Mouse (Mus musculus) MEL (cell line): ENCODE data around the gene Hacd4. TPM values are rescaled to one million over a fixed set of nuclear protein-coding genes. Genes with fewer than 3 reads are reported as not detected.

Source experiments
- DNase-seq: peaks from one replicate; pipeline ENCODE4 v3.0.0; 2011; ENCODE audit warnings: low read depth, low spot score
- H3K27ac ChIP-seq: 2 replicates; pipeline ENCODE4 v1.5.1; 2012; ENCODE audit warnings: low read depth, mild to moderate bottlenecking, control low read depth, low read length, moderate library complexity; ENCODE audit not compliant: control insufficient read depth
- H3K27me3 ChIP-seq, 2 experiments: fragments of 150-350 bp in 1 of 2; sonication (generic) in 1 of 2; 2 replicates each; pipeline ENCODE4 v1.6.1; 2012; ENCODE audit warnings: low read length in 2 of 2, mild to moderate bottlenecking in 2 of 2, improper control_type of control experiment in 1 of 2, moderate library complexity in 1 of 2; ENCODE audit not compliant: insufficient read depth in 2 of 2, control insufficient read depth in 1 of 2
- H3K36me3 ChIP-seq, 2 experiments: 2 replicates each; pipeline ENCODE4 v1.6.1; 2012 to 2014; ENCODE audit warnings: low read length in 2 of 2, improper control_type of control experiment in 1 of 2, inconsistent platforms in 1 of 2, mild to moderate bottlenecking in 1 of 2; ENCODE audit not compliant: insufficient read depth in 2 of 2, control insufficient read depth in 1 of 2
- H3K4me1 ChIP-seq, 2 experiments: fragments of 150-350 bp in 1 of 2; sonication (generic) in 1 of 2; 2 replicates each; pipeline ENCODE4 v1.6.1; 2012; ENCODE audit warnings: low read length in 2 of 2, improper control_type of control experiment in 1 of 2, mild to moderate bottlenecking in 1 of 2; ENCODE audit not compliant: insufficient read depth in 2 of 2, control insufficient read depth in 1 of 2
- H3K4me3 ChIP-seq, 2 experiments: fragments of 150-350 bp in 1 of 2; sonication (generic) in 1 of 2; 2 replicates each; pipeline ENCODE4 v1.5.1; 2012; ENCODE audit warnings: low read depth in 2 of 2, low read length in 2 of 2, mild to moderate bottlenecking in 2 of 2, moderate library complexity in 2 of 2, control low read depth in 1 of 2, improper control_type of control experiment in 1 of 2; ENCODE audit not compliant: control insufficient read depth in 1 of 2, insufficient read depth in 1 of 2
- H3K79me2 ChIP-seq: 2 replicates; pipeline ENCODE4 v1.6.1; 2012; ENCODE audit warnings: mild to moderate bottlenecking, low read length, moderate library complexity; ENCODE audit not compliant: control insufficient read depth, poor library complexity, insufficient read depth
- H3K9ac ChIP-seq: 2 replicates; pipeline ENCODE4 v1.6.1; 2012; ENCODE audit warnings: low read depth, mild to moderate bottlenecking, control low read depth, low read length, moderate library complexity; ENCODE audit not compliant: control insufficient read depth, poor library complexity, severe bottlenecking
- H3K9me3 ChIP-seq: fragments of 150-350 bp; sonication (generic); replicated peaks from 2 replicates; pipeline ENCODE4 v1.6.1; 2012; ENCODE audit warnings: mild to moderate bottlenecking, low read length, improper control_type of control experiment, moderate library complexity; ENCODE audit not compliant: insufficient read depth
- CHD1 ChIP-seq: IDR thresholded peaks from 2 replicates; pipeline ENCODE4 v1.6.1; 2012; ENCODE audit warnings: low read depth, mild to moderate bottlenecking, inconsistent platforms, low read length, improper control_type of control experiment
- CHD2 ChIP-seq: IDR thresholded peaks from 2 replicates; pipeline ENCODE4 v1.6.1; 2011; ENCODE audit warnings: low read length, improper control_type of control experiment
- CTCF ChIP-seq, 3 experiments: IDR thresholded peaks in 2 of 3; conservative IDR thresholded peaks in 1 of 3; 2 replicates each; pipeline ENCODE4 v1.5.1; 2011 to 2012; ENCODE audit warnings: low read length in 3 of 3, low read depth in 2 of 3, mild to moderate bottlenecking in 2 of 3, improper control_type of control experiment in 1 of 3, inconsistent platforms in 1 of 3, mixed read lengths in 1 of 3, moderate library complexity in 1 of 3; ENCODE audit not compliant: control insufficient read depth in 1 of 3, insufficient read depth in 1 of 3, poor library complexity in 1 of 3, severe bottlenecking in 1 of 3
- E2F4 ChIP-seq: IDR thresholded peaks from 2 replicates; pipeline ENCODE4 v1.6.1; 2011; ENCODE audit warnings: low read depth, low read length, improper control_type of control experiment, borderline replicate concordance
- EP300 ChIP-seq, 2 experiments: IDR thresholded peaks; 2 replicates each; pipeline ENCODE4 v1.6.1; 2011; ENCODE audit warnings: improper control_type of control experiment in 2 of 2, low read length in 2 of 2, low read depth in 1 of 2, mild to moderate bottlenecking in 1 of 2
- GABPA ChIP-seq: IDR thresholded peaks from 2 replicates; pipeline ENCODE4 v1.6.1; 2012; ENCODE audit warnings: low read depth, mild to moderate bottlenecking, inconsistent platforms, low read length, improper control_type of control experiment, moderate library complexity
- GATA1 ChIP-seq: IDR thresholded peaks from 2 replicates; pipeline ENCODE4 v1.6.1; 2011; ENCODE audit warnings: low read depth, low read length, improper control_type of control experiment
- HCFC1 ChIP-seq: IDR thresholded peaks from 2 replicates; pipeline ENCODE4 v1.6.1; 2012; ENCODE audit warnings: low read depth, mild to moderate bottlenecking, inconsistent platforms, low read length, improper control_type of control experiment, moderate library complexity
- JUND ChIP-seq: IDR thresholded peaks from 2 replicates; pipeline ENCODE4 v1.6.1; 2011; ENCODE audit warnings: low read depth, mild to moderate bottlenecking, improper control_type of control experiment, low read length
- KAT2A ChIP-seq: conservative IDR thresholded peaks from 2 replicates; pipeline ENCODE4 v1.6.1; 2012; ENCODE audit warnings: low read depth, low read length, improper control_type of control experiment, inconsistent platforms
- MAFK ChIP-seq: IDR thresholded peaks from 2 replicates; pipeline ENCODE4 v1.6.1; 2011; ENCODE audit warnings: low read depth, mild to moderate bottlenecking, low read length, improper control_type of control experiment, borderline replicate concordance
- MAZ ChIP-seq: IDR thresholded peaks from 2 replicates; pipeline ENCODE4 v1.6.1; 2012; ENCODE audit warnings: low read depth, mild to moderate bottlenecking, inconsistent platforms, low read length, improper control_type of control experiment
- MXI1 ChIP-seq: IDR thresholded peaks from 2 replicates; pipeline ENCODE4 v1.6.1; 2011; ENCODE audit warnings: mild to moderate bottlenecking, low read depth, low read length, improper control_type of control experiment
- MYC ChIP-seq: IDR thresholded peaks from 2 replicates; pipeline ENCODE4 v1.6.1; 2011; ENCODE audit warnings: low read depth, mild to moderate bottlenecking, low read length, improper control_type of control experiment, moderate library complexity
- NELFE ChIP-seq: IDR thresholded peaks from 2 replicates; pipeline ENCODE4 v1.6.1; 2011; ENCODE audit warnings: low read depth, low read length, improper control_type of control experiment
- POLR2A ChIP-seq, 2 experiments: IDR thresholded peaks; 2 replicates each; pipeline ENCODE4 v1.6.1; 2011 to 2012; ENCODE audit warnings: low read length in 2 of 2, mild to moderate bottlenecking in 2 of 2, control low read depth in 1 of 2, improper control_type of control experiment in 1 of 2, low read depth in 1 of 2, moderate library complexity in 1 of 2; ENCODE audit not compliant: control insufficient read depth in 1 of 2, insufficient read depth in 1 of 2, poor library complexity in 1 of 2
- POLR2AphosphoS2 ChIP-seq: IDR thresholded peaks from 2 replicates; pipeline ENCODE4 v1.6.1; 2011; ENCODE audit warnings: low read length, improper control_type of control experiment
- RAD21 ChIP-seq: IDR thresholded peaks from 2 replicates; pipeline ENCODE4 v1.6.1; 2011; ENCODE audit warnings: mild to moderate bottlenecking, low read depth, low read length, improper control_type of control experiment
- SIN3A ChIP-seq: IDR thresholded peaks from 2 replicates; pipeline ENCODE4 v1.6.1; 2012; ENCODE audit warnings: low read length, improper control_type of control experiment, inconsistent platforms
- SMC3 ChIP-seq: IDR thresholded peaks from 2 replicates; pipeline ENCODE4 v1.6.1; 2011; ENCODE audit warnings: low read depth, low read length, improper control_type of control experiment
- TBP ChIP-seq: IDR thresholded peaks from 2 replicates; pipeline ENCODE4 v1.8.0; 2011; ENCODE audit warnings: low read depth, low read length, improper control_type of control experiment
- TCF12 ChIP-seq: IDR thresholded peaks from 2 replicates; pipeline ENCODE4 v1.6.1; 2014; ENCODE audit warnings: low read depth, mild to moderate bottlenecking, inconsistent platforms, low read length, improper control_type of control experiment, moderate library complexity
- USF1 ChIP-seq: IDR thresholded peaks from 2 replicates; pipeline ENCODE4 v1.6.1; 2014; ENCODE audit warnings: low read depth, mild to moderate bottlenecking, inconsistent platforms, low read length, improper control_type of control experiment, moderate library complexity
- ZC3H11A ChIP-seq: IDR thresholded peaks from 2 replicates; pipeline ENCODE4 v1.6.1; 2012; ENCODE audit warnings: low read depth, mild to moderate bottlenecking, inconsistent platforms, low read length, improper control_type of control experiment
- ZKSCAN1 ChIP-seq: IDR thresholded peaks from 2 replicates; pipeline ENCODE4 v1.6.1; 2012; ENCODE audit warnings: low read depth, mild to moderate bottlenecking, inconsistent platforms, low read length, improper control_type of control experiment, moderate library complexity
- ZMIZ1 ChIP-seq: IDR thresholded peaks from 2 replicates; pipeline ENCODE4 v1.6.1; 2012; ENCODE audit warnings: low read depth, mild to moderate bottlenecking, inconsistent platforms, low read length, improper control_type of control experiment, moderate library complexity
- ZNF384 ChIP-seq: IDR thresholded peaks from 2 replicates; pipeline ENCODE4 v1.6.1; 2012; ENCODE audit warnings: low read depth, mild to moderate bottlenecking, inconsistent platforms, low read length, improper control_type of control experiment
- polyA plus RNA-seq, 2 experiments: library from polyadenylated mRNA; stranded (reverse) in 1 of 2; unstranded in 1 of 2; fragments of >175 nt in 1 of 2; fragments of >200 nt in 1 of 2; gene quantifications; 2 replicates each; pipeline versions ENCODE4 v1.2.1 to v1.2.4; 2012; ENCODE audit warnings: low replicate concordance in 2 of 2, low read depth in 1 of 2; ENCODE audit not compliant: insufficient read length in 2 of 2, insufficient read depth in 1 of 2, missing spikeins in 1 of 2
- total RNA-seq: library from RNA; depleted of rRNA; stranded (reverse); fragments of 300-350 nt; gene quantifications from 2 replicates; pipeline ENCODE4 v1.2.3, GENCODE M21; 2012

The Hacd4 gene
- total and polyA plus RNA-seq, 3 experiments, result 0.19 to 0.64 TPM; not detected in 1

DNA sequence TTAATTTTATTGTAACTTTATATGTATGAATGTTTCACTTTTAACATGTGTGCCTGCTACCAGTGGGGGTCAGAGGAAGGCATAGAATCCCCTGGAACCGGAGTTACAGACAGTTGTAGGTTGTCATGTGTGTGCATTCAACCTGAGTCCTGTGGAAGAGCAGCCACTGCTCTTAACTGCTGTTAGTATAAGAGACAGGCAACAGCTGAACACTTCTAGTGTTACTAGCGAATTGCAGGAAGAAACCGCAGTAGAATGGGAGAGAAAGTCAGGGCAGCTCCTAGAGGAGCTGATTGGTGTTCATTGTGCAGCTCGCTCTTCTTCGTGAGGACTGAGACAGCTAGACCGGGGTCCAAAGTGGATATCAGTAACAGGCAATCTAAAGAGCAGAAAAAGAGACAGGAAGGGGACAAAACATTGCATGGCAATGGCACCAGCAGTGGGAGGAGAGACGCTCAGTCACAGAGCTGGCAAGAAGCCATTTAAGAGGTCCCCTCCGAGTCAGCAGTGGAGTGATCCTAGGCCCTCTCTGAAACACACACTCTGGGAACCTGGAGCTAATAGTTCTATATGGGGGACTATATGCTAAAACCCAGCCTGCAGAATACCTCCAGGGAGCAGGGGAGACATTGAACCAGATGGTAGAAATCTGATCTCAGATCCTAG, 24.4 kb upstream of the Hacd4 start:
- Histone ChIP-seq H3K27ac (no peak overlapping the region), H3K4me3 (no peak overlapping the region), H3K36me3 (no peaks in the 10 kb centered on the region), H3K79me2 (no peaks in the 10 kb centered on the region), H3K9me3 (no peaks in the 10 kb centered on the region), H3K4me1 (no peaks in the 10 kb centered on the region), H3K9ac (no peak overlapping the region), H3K27me3 (peaks cover 0 to 1% of the 10 kb centered on the region in 2 experiments; a peak in 2 of 4 replicates)
- no peak for DNase-seq
- TF ChIP-seq MXI1, result no peak
- no peak for TF ChIP-seq CTCF (IDR thresholded peaks at IDR 0.05 in 2 of 3, conservative IDR thresholded peaks at IDR 0.05 in 1 of 3; ENCODE audit: control insufficient read depth in 1 of 3, insufficient read depth in 1 of 3, low read depth in 2 of 3, low read length in 3 of 3, poor library complexity in 1 of 3, severe bottlenecking in 1 of 3)
- TF ChIP-seq TBP, result no peak
- TF ChIP-seq TCF12, result no peak
- TF ChIP-seq MAFK, result no peak
- no peak for TF ChIP-seq SMC3
- TF ChIP-seq POLR2AphosphoS2, result no peak
- TF ChIP-seq ZKSCAN1, result no peak
- no peak for TF ChIP-seq EP300 (IDR thresholded peaks at IDR 0.05; ENCODE audit: low read depth in 1 of 2, low read length in 2 of 2)
- no peak for TF ChIP-seq GATA1
- TF ChIP-seq E2F4, result no peak
- no peak for TF ChIP-seq ZMIZ1
- TF ChIP-seq POLR2A (IDR thresholded peaks at IDR 0.05; ENCODE audit: control insufficient read depth in 1 of 2, insufficient read depth in 1 of 2, low read depth in 1 of 2, low read length in 2 of 2, poor library complexity in 1 of 2), result no peak
- no peak for TF ChIP-seq ZC3H11A
- no peak for TF ChIP-seq CHD2
- TF ChIP-seq MAZ, result no peak
- no peak for TF ChIP-seq SIN3A
- TF ChIP-seq RAD21, result no peak
- TF ChIP-seq NELFE, result no peak

DNA sequence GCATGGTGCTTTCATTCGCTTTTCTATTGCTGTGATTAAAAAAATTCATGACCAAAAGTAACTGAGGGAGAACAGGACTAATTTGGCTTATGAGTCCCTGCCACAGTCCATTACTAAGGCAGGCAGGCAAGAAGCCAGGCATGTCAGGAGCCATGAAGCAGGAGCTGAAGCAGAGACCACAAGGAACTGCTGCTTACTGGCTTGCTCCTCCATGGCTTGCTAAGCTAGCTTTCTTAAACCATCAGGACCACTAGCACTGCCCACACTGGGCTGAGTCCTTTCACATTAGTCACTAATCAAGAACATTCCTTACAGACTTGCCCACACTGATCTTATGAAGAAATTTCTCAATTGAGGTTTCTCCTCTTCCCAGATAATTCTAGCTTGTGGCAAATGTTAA, 23.8 kb upstream of the Hacd4 start:
- TF ChIP-seq KAT2A (no peak), USF1 (no peak), GABPA (no peak), SIN3A (no peak), TCF12 (no peak), CTCF (IDR thresholded peaks at IDR 0.05 in 2 of 3, conservative IDR thresholded peaks at IDR 0.05 in 1 of 3; ENCODE audit: control insufficient read depth in 1 of 3, insufficient read depth in 1 of 3, low read depth in 2 of 3, low read length in 3 of 3, poor library complexity in 1 of 3, severe bottlenecking in 1 of 3) (no peak), NELFE (no peak), ZNF384 (no peak), RAD21 (no peak), HCFC1 (no peak), POLR2A (IDR thresholded peaks at IDR 0.05; ENCODE audit: control insufficient read depth in 1 of 2, insufficient read depth in 1 of 2, low read depth in 1 of 2, low read length in 2 of 2, poor library complexity in 1 of 2) (no peak), JUND (no peak), MYC (no peak), GATA1 (no peak), ZC3H11A (no peak), E2F4 (no peak), CHD1 (no peak), POLR2AphosphoS2 (no peak)
- no peaks in the 10 kb centered on the region for H3K9me3 ChIP-seq
- H3K4me1 ChIP-seq, result no peaks in the 10 kb centered on the region
- no peak overlapping the region for H3K9ac ChIP-seq
- no peaks in the 10 kb centered on the region for H3K36me3 ChIP-seq
- DNase-seq, result no peak
- H3K4me3 ChIP-seq, result no peak overlapping the region
- no peak overlapping the region for H3K27ac ChIP-seq
- H3K27me3 ChIP-seq, result peaks cover 0 to 1% of the 10 kb centered on the region in 2 experiments; a peak in 2 of 4 replicates
- H3K79me2 ChIP-seq, result no peaks in the 10 kb centered on the region
